Comparison of ENCODE assay signal across 11 mouse cellular contexts in the genomic region with DNA sequence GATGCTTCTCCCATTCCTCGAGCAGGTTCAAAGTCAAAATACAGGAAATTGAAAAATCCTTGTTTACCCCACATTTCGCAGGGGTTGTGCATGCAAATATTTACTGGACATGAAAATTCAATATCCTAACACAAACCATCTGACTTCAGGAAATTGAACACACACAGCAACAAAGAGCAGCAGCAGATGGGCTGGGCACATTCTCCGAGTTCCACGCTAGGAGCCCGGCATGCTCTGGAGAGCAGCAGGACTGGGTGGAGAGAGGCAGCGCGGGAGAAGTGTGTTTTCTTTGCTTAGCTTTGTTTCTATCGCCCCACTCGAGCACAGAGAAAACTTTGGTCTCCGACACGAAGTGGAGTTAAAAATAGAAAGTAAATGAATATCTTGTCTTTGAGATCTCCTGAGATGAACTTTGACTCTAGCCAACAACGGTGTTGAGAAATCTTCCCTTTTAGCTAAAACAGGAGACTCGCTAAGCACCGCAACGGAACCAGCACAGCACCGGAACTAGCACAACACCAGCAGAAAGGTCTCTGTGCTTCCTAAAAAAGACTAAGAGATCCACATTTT.
A peak's percentile ranks its signal among the peaks of the same experiment; 100 is the strongest.
DNase-seq lines count a peak whose midpoint lies in the region; ATAC-seq lines count a peak whose summit lies in the region.
"Had no signal": no experiment of that assay in that cellular context is flagged by ENCODE, and none has a peak within 500 bp of the region (broad histone marks: within the 10 kb centered on the region; RNA-seq: fewer than 3 reads in every experiment).

No protein-coding gene starts in this region.

- DNase-seq in kidney, adult 8-10 months = peak; percentile 11 to 19
- peak; percentile 16 to 49 for DNase-seq in kidney, postnatal 36 days
- peak; percentile 21 for DNase-seq in lung, postnatal 25 days (ENCODE audit: low spot score)
- DNase-seq in adrenal gland, adult 8-10 months = no peak
- no peak for DNase-seq in midbrain, embryonic 14.5 days
- DNase-seq: right cerebral cortex, postnatal 25 days had no signal

- 79% methylated on average over 16 of the region's 16 CpGs for WGBS in kidney, embryonic 14.5 days
- 59% methylated on average over 16 of the region's 16 CpGs for WGBS in embryonic facial prominence, embryonic 12.5 days
- WGBS in midbrain, embryonic 14.5 days = 90% methylated on average over 16 of the region's 16 CpGs

- no peaks in the 10 kb centered on the region for H3K9me3 ChIP-seq in kidney, embryonic 14.5 days (ENCODE audit: control insufficient read depth, low read length)
- H3K9me3 ChIP-seq in embryonic facial prominence, embryonic 12.5 days = no peaks in the 10 kb centered on the region
- no peaks in the 10 kb centered on the region for H3K9me3 ChIP-seq in midbrain, embryonic 14.5 days (ENCODE audit: control insufficient read depth, low read length)
- H3K9me3 ChIP-seq: neural tube, embryonic 13.5 days had no signal

- H3K36me3 ChIP-seq in kidney, embryonic 14.5 days (ENCODE audit: control insufficient read depth, insufficient read depth, low read length) = no peaks in the 10 kb centered on the region
- no peaks in the 10 kb centered on the region for H3K36me3 ChIP-seq in embryonic facial prominence, embryonic 12.5 days
- H3K36me3 ChIP-seq in midbrain, embryonic 14.5 days (ENCODE audit: control insufficient read depth, insufficient read depth, low read length) = no peaks in the 10 kb centered on the region
- H3K36me3 ChIP-seq: neural tube, embryonic 13.5 days had no signal

- ATAC-seq in kidney, embryonic 14.5 days (ENCODE audit: low FRiP score, low TSS enrichment) = no peak
- no peak for ATAC-seq in embryonic facial prominence, embryonic 12.5 days (ENCODE audit: insufficient number of reproducible peaks, insufficient read depth, low FRiP score, low TSS enrichment)
- ATAC-seq in midbrain, embryonic 14.5 days (ENCODE audit: low FRiP score, low TSS enrichment) = no peak
- no peak for ATAC-seq in inflammation-experienced regulatory T-cells, adult 6 months

- H3K9ac ChIP-seq in kidney, embryonic 14.5 days (ENCODE audit: low read depth, low read length) = no peak overlapping the region
- no peak overlapping the region for H3K9ac ChIP-seq in embryonic facial prominence, embryonic 12.5 days
- no peak overlapping the region for H3K9ac ChIP-seq in midbrain, embryonic 14.5 days (replicated peaks; ENCODE audit: low read length)
- H3K9ac ChIP-seq: neural tube, embryonic 13.5 days had no signal

- no peaks in the 10 kb centered on the region for H3K4me1 ChIP-seq in kidney, embryonic 14.5 days (ENCODE audit: control insufficient read depth, insufficient read depth, low read length)
- H3K4me1 ChIP-seq in embryonic facial prominence, embryonic 12.5 days = no peaks in the 10 kb centered on the region
- H3K4me1 ChIP-seq in midbrain, embryonic 14.5 days (ENCODE audit: control insufficient read depth, insufficient read depth, low read length) = no peaks in the 10 kb centered on the region
- H3K4me1 ChIP-seq: neural tube, embryonic 13.5 days had no signal

- no peak overlapping the region for H3K27ac ChIP-seq in kidney, embryonic 14.5 days (ENCODE audit: low read depth, low read length)
- peak overlapping the region; percentile 61 for H3K27ac ChIP-seq in embryonic facial prominence, embryonic 12.5 days
- no peak overlapping the region for H3K27ac ChIP-seq in midbrain, embryonic 14.5 days (replicated peaks; ENCODE audit: low read depth, low read length)
- H3K27ac ChIP-seq: neural tube, embryonic 13.5 days had no signal

- H3K27me3 ChIP-seq in kidney, embryonic 14.5 days (ENCODE audit: control insufficient read depth, insufficient read depth, low read length) = no peaks in the 10 kb centered on the region
- H3K27me3 ChIP-seq in embryonic facial prominence, embryonic 12.5 days = no peaks in the 10 kb centered on the region
- H3K27me3 ChIP-seq in midbrain, embryonic 14.5 days (ENCODE audit: control insufficient read depth, insufficient read depth, low read length) = no peaks in the 10 kb centered on the region
- H3K27me3 ChIP-seq: neural tube, embryonic 13.5 days had no signal

- H3K4me3 ChIP-seq in kidney, embryonic 14.5 days (ENCODE audit: low read length) = no peak overlapping the region
- no peak overlapping the region for H3K4me3 ChIP-seq in embryonic facial prominence, embryonic 12.5 days
- H3K4me3 ChIP-seq in midbrain, embryonic 14.5 days (replicated peaks; ENCODE audit: low read depth, low read length) = no peak overlapping the region
- H3K4me3 ChIP-seq: neural tube, embryonic 13.5 days had no signal

- H3K4me2 ChIP-seq in kidney, embryonic 14.5 days (replicated peaks; ENCODE audit: low read depth, low read length) = no peak overlapping the region
- no peak overlapping the region for H3K4me2 ChIP-seq in embryonic facial prominence, embryonic 12.5 days (replicated peaks)
- H3K4me2 ChIP-seq in midbrain, embryonic 14.5 days (ENCODE audit: low read length) = no peak overlapping the region
- H3K4me2 ChIP-seq: midbrain, embryonic 11.5 days; neural tube, embryonic 13.5 days had no signal

Comparison
In these comparisons a context has a peak if more than half of its experiments do, and no peak if none do; other contexts are left out.
1. DNase-seq: peak in kidney, adult 8-10 months (2 of 2), kidney, postnatal 36 days (2 of 2) and lung, postnatal 25 days (single experiment); none in adrenal gland, adult 8-10 months (single experiment) and midbrain, embryonic 14.5 days (single experiment).